Mouse (Mus musculus) embryonic fibroblast, embryonic 13.5 days (primary cell): ENCODE data around the gene Sept5. TPM values are rescaled to one million over a fixed set of nuclear protein-coding genes. Genes with fewer than 3 reads are reported as not detected.

Experiments used
- H3K27ac ChIP-seq: 2 replicates; pipeline ENCODE4 v1.5.1; 2012; ENCODE audit warnings: low read length, control low read depth, inconsistent platforms; ENCODE audit not compliant: insufficient read depth
- H3K4me1 ChIP-seq: 2 replicates; pipeline ENCODE4 v1.6.1; 2011; ENCODE audit warnings: low read length; ENCODE audit not compliant: control insufficient read depth, insufficient read depth
- H3K4me3 ChIP-seq: 2 replicates; pipeline ENCODE4 v1.5.1; 2011; ENCODE audit warnings: mild to moderate bottlenecking, control low read depth, low read length; ENCODE audit not compliant: insufficient read depth
- CTCF ChIP-seq: IDR thresholded peaks from 2 replicates; pipeline ENCODE4 v1.5.1; 2011; ENCODE audit warnings: mild to moderate bottlenecking, control low read depth, low read length, moderate library complexity, borderline replicate concordance; ENCODE audit not compliant: insufficient read depth
- POLR2A ChIP-seq: IDR thresholded peaks from 2 replicates; pipeline ENCODE4 v1.6.1; 2011; ENCODE audit warnings: low read depth, mild to moderate bottlenecking, control low read depth, low read length, moderate library complexity
- polyA plus RNA-seq: library from polyadenylated mRNA; stranded (reverse); fragments of >200 nt; gene quantifications from 2 replicates; pipeline ENCODE4 v1.2.4, GENCODE M21; 2011; ENCODE audit warnings: low read depth; ENCODE audit not compliant: missing spikeins, insufficient read length

The Sept5 gene
- 82.3 and 89.3 TPM in 2 replicates for polyA plus RNA-seq

DNA sequence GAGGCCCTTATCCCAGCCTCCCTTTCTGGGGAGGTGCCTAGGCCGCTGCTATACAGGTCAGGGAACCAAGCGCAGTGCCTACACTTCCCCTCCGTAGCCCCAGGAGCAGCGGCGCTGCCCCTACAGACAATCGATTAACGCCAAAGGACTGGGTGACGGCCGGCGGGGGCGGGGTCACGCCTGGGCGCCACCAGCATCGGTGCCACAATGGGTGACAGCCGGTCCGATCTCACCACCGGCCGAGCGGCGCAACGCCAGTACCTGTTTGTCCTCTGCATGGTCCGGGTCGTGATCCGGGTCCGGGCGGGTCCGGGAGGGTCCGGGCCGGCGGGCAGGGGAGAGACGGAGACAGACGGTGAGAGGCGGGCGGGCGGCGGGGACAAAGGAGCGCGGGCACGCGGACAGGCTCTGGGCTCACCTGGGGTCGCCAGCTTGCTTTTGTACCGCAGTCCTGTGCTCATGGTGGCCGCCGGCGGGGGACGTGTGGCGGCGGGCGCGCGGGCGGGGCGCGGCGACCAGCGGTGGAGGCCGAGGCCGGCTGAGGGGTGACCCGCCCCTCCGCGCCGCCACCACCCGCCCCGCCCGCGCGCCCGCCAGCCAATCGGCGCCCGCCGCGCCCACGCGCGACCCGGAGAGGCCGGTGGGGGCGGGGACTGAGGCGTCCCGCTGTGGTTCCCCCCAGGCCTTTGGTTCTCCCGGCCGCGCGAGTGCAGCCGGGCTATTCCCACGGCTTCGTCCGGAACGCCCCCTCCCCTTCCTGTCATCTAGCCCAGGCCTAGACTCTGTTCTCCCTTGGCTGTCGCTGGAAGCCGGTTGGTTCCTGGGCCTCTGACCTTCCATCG lies at the start of gene Sept5:
TSS of gene Sept5 (minus strand) at position 565 of the 842 bp plus-strand sequence.
- TF ChIP-seq CTCF (no peak), POLR2A (peak; percentile 62)
- Histone ChIP-seq H3K4me3 (peak within 1 kb of the TSS; percentile 74), H3K27ac (peak within 1 kb of the TSS; percentile 10; the same call in 1 of the 2 replicates), H3K4me1 (0 out of 2 replicates have a peak, but pooled peaks cover 4% of the 10 kb centered on the region)

DNA sequence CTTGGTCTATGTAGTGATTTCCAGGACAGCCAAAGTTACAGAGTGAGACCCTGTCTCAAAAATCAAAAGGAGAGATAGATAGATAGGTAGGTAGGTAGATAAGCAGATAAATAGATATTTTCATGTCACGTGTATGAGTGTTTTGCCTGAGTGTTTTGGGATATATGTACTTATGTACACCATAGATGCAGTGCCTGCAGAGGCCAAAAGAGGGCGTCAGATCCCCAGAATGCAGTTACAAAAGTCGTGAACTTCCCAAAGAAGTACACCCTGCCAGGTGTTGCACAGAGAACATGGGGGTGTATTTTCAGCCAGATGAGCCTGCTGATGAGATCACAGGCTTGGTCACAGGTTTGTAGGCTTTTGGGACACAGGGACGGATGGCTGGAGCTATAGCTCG lies 49.4 kb upstream of the Sept5 start:
- Histone ChIP-seq H3K27ac (no peak overlapping the region), H3K4me3 (no peak overlapping the region), H3K4me1 (no peaks in the 10 kb centered on the region)
- no peak for TF ChIP-seq POLR2A
- no peak for TF ChIP-seq CTCF

DNA sequence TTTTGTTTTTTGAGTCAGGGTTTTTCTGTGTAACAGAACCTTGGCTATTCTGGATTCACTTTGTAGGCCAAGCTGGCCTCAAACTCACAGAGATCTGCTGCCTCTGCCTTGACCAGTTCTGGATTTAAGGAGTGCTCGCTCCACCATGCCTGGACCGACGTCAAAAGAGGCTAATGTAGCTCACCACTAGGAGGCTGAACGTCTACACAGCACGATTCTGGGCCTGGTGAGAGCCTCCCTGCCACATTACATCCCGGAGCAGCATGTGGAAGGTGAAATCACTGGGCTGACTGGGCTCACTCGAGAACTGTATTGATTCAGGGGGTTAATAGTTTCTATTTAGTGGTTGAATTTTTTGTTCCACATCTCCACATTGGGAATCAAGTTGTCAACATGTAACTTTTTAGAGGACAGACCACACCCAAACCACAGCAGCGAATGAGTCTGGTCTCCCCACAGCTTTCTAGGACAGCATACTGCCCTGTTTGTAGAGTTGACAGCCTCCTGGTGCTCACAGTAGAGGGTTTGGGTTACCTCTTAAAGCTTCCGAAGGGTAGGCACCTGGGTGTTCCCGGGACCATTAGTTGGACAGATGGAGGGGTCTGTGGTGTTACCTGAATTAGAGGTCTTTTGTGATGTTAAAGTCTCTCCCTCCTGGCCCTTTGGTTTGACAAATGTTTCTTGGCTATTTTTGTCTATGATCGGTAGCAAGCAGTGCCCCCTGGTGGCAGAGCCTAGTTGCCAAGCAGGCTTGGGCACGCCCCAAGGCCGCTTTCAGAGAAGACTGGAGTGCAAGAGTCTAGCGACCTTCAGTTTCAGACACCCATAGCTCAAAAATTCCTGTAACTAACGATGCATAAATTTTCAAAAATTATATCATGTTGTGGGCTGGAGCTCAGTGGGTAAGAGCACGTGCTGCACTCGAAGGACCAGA lies 48.3 kb upstream of the Sept5 start:
- no peak for TF ChIP-seq POLR2A
- peak; percentile 75 for TF ChIP-seq CTCF
- H3K27ac ChIP-seq = no peak overlapping the region

DNA sequence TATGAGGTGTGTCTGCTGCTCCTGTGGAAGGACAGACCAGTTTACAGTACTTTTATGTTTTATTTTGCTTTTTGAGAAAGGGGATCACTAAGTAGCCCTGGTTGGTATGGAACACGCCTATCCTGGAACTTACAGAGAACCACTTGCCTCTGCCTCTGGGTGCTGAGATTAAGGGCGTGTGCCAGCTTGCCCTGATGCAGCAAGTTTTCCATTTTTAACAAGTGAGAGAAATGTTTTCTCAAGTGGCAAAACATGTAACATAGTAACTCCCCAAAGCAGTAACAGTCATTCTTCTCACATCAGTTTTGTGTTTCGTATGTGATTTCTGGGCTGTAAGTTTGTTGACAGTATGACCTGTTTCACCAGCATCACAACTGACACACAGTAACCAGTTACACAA lies 43.3 kb upstream of the Sept5 start:
- Histone ChIP-seq H3K4me1 (no peaks in the 10 kb centered on the region), H3K27ac (no peak overlapping the region), H3K4me3 (no peak overlapping the region)
- TF ChIP-seq POLR2A (no peak), CTCF (no peak)

More for the DNA sequence above, 48.3 kb upstream of the Sept5 start:
- Histone ChIP-seq H3K4me1 (no peaks in the 10 kb centered on the region), H3K4me3 (no peak overlapping the region)

DNA sequence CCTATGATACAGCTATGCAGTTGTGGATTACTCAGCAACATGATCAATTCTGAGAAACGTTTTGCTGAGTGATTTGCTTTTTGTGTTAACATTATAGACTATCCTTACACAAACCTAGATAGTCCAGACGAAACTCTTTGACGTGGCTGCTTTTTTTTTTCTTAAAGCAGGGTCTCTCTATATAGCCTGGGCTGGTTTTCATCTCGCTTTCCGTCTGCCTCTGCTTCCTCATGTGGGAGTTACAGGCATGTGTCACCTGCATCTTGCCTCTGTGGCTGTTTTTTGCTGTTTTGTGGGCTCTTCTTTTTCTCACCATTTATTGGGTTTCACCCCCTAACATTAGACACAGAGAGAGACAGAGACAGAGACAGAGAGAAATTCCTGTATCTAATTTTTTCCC lies 42.3 kb upstream of the Sept5 start:
- Histone ChIP-seq H3K4me1 (no peaks in the 10 kb centered on the region), H3K4me3 (no peak overlapping the region), H3K27ac (no peak overlapping the region)
- TF ChIP-seq POLR2A (no peak), CTCF (no peak)

DNA sequence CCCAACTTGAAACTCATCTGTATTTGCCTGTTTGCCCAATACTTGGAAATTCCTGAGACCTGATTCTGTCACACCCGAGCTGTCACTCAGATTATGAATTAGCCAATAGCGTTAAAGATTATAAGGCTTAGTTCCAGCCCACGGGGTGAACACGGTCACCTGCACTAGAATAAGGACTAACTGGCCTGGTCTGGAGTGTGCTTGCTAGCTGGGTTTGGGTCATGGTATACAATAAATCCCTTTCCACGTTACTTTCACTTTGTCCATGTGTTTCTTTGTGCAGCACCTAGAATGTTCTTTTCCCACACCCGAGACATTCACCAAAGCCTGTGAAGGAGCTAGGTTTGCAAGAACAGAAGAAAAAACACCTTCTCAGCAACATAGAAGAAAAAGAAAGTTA lies 40.2 kb upstream of the Sept5 start:
- TF ChIP-seq POLR2A = no peak
- no peak for TF ChIP-seq CTCF
- no peak overlapping the region for H3K27ac ChIP-seq
- H3K4me3 ChIP-seq = no peak overlapping the region
- no peaks in the 10 kb centered on the region for H3K4me1 ChIP-seq

DNA sequence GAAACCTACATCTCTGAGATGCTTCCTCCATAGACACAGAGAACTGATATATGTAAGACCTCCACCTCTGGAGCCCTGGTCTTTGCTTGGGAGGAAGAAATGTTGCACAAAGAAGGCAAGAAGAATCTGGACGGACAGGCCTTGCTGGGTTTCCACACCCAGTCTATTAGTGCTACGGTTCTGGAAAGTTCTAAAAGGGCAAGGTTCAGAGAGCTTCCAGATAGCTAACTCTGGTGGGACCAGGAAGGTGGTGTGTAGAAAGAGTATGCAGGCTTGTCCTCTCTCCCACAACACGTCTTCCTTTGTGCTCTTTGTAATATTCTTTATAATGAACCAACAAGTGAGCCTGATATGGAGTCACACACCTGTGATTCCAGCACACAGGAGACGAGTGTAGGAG lies 28.8 kb upstream of the Sept5 start:
- Histone ChIP-seq H3K4me3 (no peak overlapping the region), H3K4me1 (no peaks in the 10 kb centered on the region), H3K27ac (no peak overlapping the region)
- TF ChIP-seq CTCF (no peak), POLR2A (no peak)

DNA sequence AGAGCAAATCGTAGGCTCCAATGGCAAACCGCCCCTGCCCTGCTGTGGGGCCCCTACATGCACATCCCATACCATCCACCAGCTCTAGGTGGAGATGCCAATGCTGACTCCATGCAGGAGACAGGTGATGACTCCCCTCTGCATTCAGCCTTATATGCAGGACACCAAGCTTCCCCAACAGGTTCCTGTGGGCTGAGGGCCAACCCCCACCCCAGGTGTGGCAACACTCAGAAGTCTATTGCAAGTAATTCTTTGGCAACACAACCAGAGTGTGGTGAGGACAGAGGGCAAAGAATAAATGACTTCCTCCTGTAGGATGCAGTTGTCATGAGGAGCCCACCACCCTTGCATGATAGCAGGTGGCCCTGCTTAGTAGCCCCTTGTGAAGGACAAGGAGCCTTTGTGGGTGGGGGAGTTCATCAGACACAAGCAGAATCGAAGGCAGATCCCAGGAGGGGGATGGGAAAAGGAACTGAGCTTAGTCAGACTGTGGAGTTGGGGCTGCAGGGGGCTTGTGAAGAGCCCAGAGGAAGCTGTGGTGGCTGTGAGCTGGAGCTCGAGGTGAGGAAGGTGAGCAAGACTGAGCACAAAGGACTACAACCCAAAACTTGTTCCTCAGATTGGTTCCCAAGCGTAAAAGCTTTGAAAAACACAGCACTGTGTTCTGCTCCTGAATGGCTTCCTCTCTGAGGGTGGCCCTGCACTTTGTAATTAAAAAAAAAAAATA lies 25.8 kb upstream of the Sept5 start:
- no peaks in the 10 kb centered on the region for H3K4me1 ChIP-seq
- no peak for TF ChIP-seq CTCF
- no peak for TF ChIP-seq POLR2A
- H3K4me3 ChIP-seq = no peak overlapping the region
- no peak overlapping the region for H3K27ac ChIP-seq
